Mouse (Mus musculus) lung, embryonic 15.5 days (tissue): Measurements from ENCODE around the gene Map3k13. TPM values are rescaled to one million over a fixed set of nuclear protein-coding genes. Genes with fewer than 3 reads are reported as not detected.
A peak's percentile ranks its signal among the peaks of the same experiment; 100 is the strongest.

Source experiments
- ATAC-seq: fragments of 200-750 bp; cut with Nextera tagmentation; 2 replicates; pipeline ENCODE4 v1.8.0; 2017; ENCODE audit warnings: moderate number of reproducible peaks, borderline replicate concordance; ENCODE audit not compliant: low FRiP score, low TSS enrichment; ENCODE audit errors: extremely low read depth
- H3K27ac ChIP-seq: fragments of 300-500 bp; sonication (generic); 2 replicates; pipeline ENCODE4 v1.5.1; 2015; ENCODE audit warnings: moderate library complexity, mild to moderate bottlenecking, inconsistent platforms
- H3K27me3 ChIP-seq: fragments of 300-500 bp; sonication (generic); 2 replicates; pipeline ENCODE4 v1.6.1; 2015; ENCODE audit warnings: inconsistent platforms
- H3K36me3 ChIP-seq: fragments of 300-500 bp; sonication (generic); 2 replicates; pipeline ENCODE4 v1.6.1; 2015; ENCODE audit warnings: inconsistent platforms
- H3K4me1 ChIP-seq: fragments of 300-500 bp; sonication (generic); 2 replicates; pipeline ENCODE4 v1.6.1; 2015; ENCODE audit warnings: inconsistent platforms
- H3K4me2 ChIP-seq: fragments of 300-500 bp; sonication (generic); 2 replicates; pipeline ENCODE4 v1.6.1; 2015; ENCODE audit warnings: inconsistent platforms, mild to moderate bottlenecking, moderate library complexity
- H3K4me3 ChIP-seq: fragments of 300-500 bp; sonication (generic); 2 replicates; pipeline ENCODE4 v1.5.1; 2015; ENCODE audit warnings: mild to moderate bottlenecking, inconsistent platforms
- H3K9ac ChIP-seq: fragments of 300-500 bp; sonication (generic); 2 replicates; pipeline ENCODE4 v1.6.1; 2015; ENCODE audit warnings: inconsistent platforms
- H3K9me3 ChIP-seq: fragments of 300-500 bp; sonication (generic); 2 replicates; pipeline ENCODE4 v1.6.1; 2016; ENCODE audit warnings: inconsistent platforms
- WGBS: fragments of 180-500 bp; shearing (Covaris S2); methylation state at CpG from one replicate; pipeline ENCODE4 v1.1.7; 2015; 5-methylcytosine and 5-hydroxymethylcytosine counted together
- polyA plus RNA-seq: library from polyadenylated mRNA; unstranded; fragments of >200 nt; fragmentation: Nextera tagmentation; extraction: Ambion mirVana; gene quantifications from 2 replicates; pipeline ENCODE4 v1.2.1, GENCODE M21; 2015

Map3k13 gene
- polyA plus RNA-seq, 1 experiment from 2014 or later: 0.56 TPM

- no peaks in the 10 kb centered on the region for H3K36me3 ChIP-seq
- WGBS: 77% methylated on average over 10 of the region's 10 CpGs
- H3K9ac ChIP-seq: no peak overlapping the region
- H3K4me3 ChIP-seq: no peak overlapping the region
- H3K4me1 ChIP-seq: no peaks in the 10 kb centered on the region
- no peak overlapping the region for H3K27ac ChIP-seq
- no peak overlapping the region for H3K4me2 ChIP-seq
- no peaks in the 10 kb centered on the region for H3K27me3 ChIP-seq
- no peaks in the 10 kb centered on the region for H3K9me3 ChIP-seq
- ATAC-seq: no peak
Observed at GRCm38 (mm10) chr16:21833970-21834369, 39.8 kb downstream of the Map3k13 start.

GRCm38 (mm10) chr16:21834866-21835583 is 40.9 kb downstream of the Map3k13 start:
- 80% methylated on average over 8 of the region's 8 CpGs for WGBS
- H3K4me1 ChIP-seq: no peaks in the 10 kb centered on the region
- no peak for ATAC-seq
- H3K9me3 ChIP-seq: no peaks in the 10 kb centered on the region
- no peaks in the 10 kb centered on the region for H3K27me3 ChIP-seq
- H3K4me2 ChIP-seq: no peak overlapping the region
- H3K4me3 ChIP-seq: no peak overlapping the region
- no peak overlapping the region for H3K27ac ChIP-seq
- no peaks in the 10 kb centered on the region for H3K36me3 ChIP-seq
- H3K9ac ChIP-seq: no peak overlapping the region

DNA sequence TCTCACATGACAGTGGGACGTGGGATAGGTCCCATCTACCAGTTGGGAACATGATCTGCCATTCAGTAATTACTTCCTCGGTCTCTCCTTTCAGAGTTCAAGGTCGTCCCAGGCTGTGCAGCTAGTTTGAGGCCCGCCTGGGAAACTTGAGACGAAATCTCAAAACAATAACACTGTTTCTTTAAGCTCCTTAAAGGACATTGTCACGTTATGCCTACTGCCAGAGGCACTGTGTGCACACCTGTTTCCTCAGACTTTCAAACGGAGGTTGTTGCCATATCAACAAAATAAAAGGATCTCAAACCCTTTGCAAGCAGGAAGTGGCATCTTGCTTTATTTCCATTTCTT is 41.4 kb downstream of the Map3k13 start:
- 36% methylated on average over 7 of the region's 7 CpGs for WGBS
- no peaks in the 10 kb centered on the region for H3K27me3 ChIP-seq
- no peak overlapping the region for H3K4me3 ChIP-seq
- H3K36me3 ChIP-seq: no peaks in the 10 kb centered on the region
- H3K9ac ChIP-seq: no peak overlapping the region
- no peak overlapping the region for H3K27ac ChIP-seq
- no peak for ATAC-seq
- H3K4me1 ChIP-seq: no peaks in the 10 kb centered on the region
- no peaks in the 10 kb centered on the region for H3K9me3 ChIP-seq
- H3K4me2 ChIP-seq: no peak overlapping the region

DNA sequence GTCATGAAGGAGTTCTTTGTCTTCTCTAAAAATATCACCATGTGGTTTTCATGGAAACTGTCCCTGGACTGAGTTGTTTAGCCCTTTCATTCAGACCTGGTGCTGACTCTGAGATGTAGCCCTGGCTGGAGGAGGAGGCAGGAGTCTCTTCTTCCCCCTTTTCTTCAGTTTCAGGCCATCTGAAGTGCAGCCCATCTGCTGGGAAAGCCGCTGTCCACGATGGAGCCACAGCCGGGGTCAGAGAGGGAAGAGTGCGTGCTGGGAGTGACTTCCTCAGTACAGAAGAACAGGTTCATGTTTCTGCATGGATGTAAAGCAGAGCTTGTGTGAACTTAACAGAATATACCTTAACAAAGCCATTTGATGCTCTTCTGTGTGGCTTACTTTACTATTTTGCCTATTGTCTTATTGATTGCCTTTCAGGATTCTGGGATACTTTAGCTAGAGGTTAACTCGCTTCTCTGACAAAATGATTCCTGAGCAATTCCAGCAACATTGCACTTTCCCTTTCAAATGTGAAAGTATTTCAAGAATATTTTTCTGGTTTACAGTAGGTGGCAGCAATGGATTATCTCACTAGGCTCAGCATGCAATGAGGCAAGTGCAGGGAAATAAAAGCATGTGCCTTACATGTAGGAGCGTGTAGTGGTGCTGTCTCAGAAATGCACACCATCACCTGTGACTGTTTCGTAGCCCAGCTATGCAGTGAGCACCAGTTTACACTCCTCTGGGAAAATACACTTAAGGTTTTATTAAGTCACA is 42.3 kb downstream of the Map3k13 start:
- no peak for ATAC-seq
- H3K9ac ChIP-seq: no peak overlapping the region
- H3K27me3 ChIP-seq: no peaks in the 10 kb centered on the region
- H3K9me3 ChIP-seq: no peaks in the 10 kb centered on the region
- no peak overlapping the region for H3K27ac ChIP-seq
- 45% methylated on average over 7 of the region's 7 CpGs for WGBS
- no peak overlapping the region for H3K4me2 ChIP-seq
- H3K36me3 ChIP-seq: no peaks in the 10 kb centered on the region
- H3K4me1 ChIP-seq: no peaks in the 10 kb centered on the region
- H3K4me3 ChIP-seq: no peak overlapping the region

GRCm38 (mm10) chr16:21837694-21838093 is 43.5 kb downstream of the Map3k13 start:
- no peaks in the 10 kb centered on the region for H3K36me3 ChIP-seq
- ATAC-seq: no peak
- no peak overlapping the region for H3K4me2 ChIP-seq
- WGBS: 83% methylated on average over 6 of the region's 6 CpGs
- H3K27me3 ChIP-seq: no peaks in the 10 kb centered on the region
- H3K9me3 ChIP-seq: no peaks in the 10 kb centered on the region
- no peak overlapping the region for H3K4me3 ChIP-seq
- no peak overlapping the region for H3K27ac ChIP-seq
- H3K4me1 ChIP-seq: no peaks in the 10 kb centered on the region
- no peak overlapping the region for H3K9ac ChIP-seq

GRCm38 (mm10) chr16:21845800-21846671 is 51.9 kb downstream of the Map3k13 start:
- 1% methylated on average over 16 of the region's 16 CpGs for WGBS
- peak overlapping the region; percentile 77 for H3K4me2 ChIP-seq

DNA sequence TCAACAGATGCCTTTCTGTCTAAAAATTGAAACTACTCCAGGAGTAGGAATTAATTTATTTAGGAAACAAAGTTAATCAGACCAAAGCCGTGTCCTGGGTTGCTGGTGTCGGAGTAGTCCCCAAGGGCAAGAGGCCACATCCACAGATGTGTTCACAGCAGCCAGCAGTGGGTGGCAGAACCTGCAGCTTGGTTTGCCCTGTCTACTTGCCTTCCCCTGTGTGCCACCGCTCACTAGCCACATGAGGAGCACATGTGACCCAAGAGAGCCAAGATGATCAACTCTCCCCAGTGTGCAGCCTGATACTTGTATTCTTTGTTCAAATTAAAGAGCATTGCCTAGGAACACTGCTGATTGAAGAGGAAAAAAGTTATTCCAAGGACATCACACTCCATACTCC is 54.3 kb downstream of the Map3k13 start:
- H3K4me1 ChIP-seq: no peaks in the 10 kb centered on the region

More at GRCm38 (mm10) chr16:21845800-21846671, 51.9 kb downstream of the Map3k13 start:
- Histone ChIP-seq H3K9ac (peak overlapping the region; percentile 31), H3K27me3 (no peaks in the 10 kb centered on the region), H3K4me1 (no peaks in the 10 kb centered on the region), H3K27ac (no peak overlapping the region; the same call in 1 of the 2 replicates), H3K4me3 (peak overlapping the region; percentile 43), H3K36me3 (no peaks in the 10 kb centered on the region), H3K9me3 (no peaks in the 10 kb centered on the region)
- ATAC-seq: peak; percentile 100

DNA sequence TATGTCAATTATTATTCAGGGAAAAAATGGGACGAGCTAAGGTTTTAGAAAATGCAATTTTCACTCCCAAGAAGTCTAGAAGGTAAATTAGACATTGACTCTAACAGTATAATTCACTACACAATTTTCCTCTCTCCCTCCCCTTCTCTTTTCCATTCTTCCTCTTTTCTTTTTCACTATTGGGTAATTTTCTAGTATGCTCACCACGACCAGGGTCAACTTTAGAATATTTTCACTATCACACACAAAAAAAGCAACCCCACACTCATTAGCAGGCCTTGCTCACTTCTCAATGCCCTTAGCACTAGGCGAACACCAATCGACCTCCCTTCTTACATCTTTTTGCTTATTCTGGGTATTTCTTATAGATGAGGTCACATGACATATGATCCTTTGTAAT is 54.7 kb downstream of the Map3k13 start:
- H3K4me3 ChIP-seq: no peak overlapping the region
- no peak for ATAC-seq
- H3K27me3 ChIP-seq: no peaks in the 10 kb centered on the region
- no peaks in the 10 kb centered on the region for H3K9me3 ChIP-seq
- 81% methylated on average over 4 of the region's 4 CpGs for WGBS
- H3K4me2 ChIP-seq: no peak overlapping the region
- no peaks in the 10 kb centered on the region for H3K4me1 ChIP-seq
- no peak overlapping the region for H3K27ac ChIP-seq
- H3K36me3 ChIP-seq: no peaks in the 10 kb centered on the region
- H3K9ac ChIP-seq: no peak overlapping the region

More for the DNA sequence above, 54.3 kb downstream of the Map3k13 start:
- Histone ChIP-seq H3K9me3 (no peaks in the 10 kb centered on the region), H3K36me3 (no peaks in the 10 kb centered on the region), H3K27me3 (no peaks in the 10 kb centered on the region), H3K4me3 (no peak overlapping the region), H3K27ac (no peak overlapping the region), H3K4me2 (no peak overlapping the region), H3K9ac (no peak overlapping the region)
- WGBS: 91% methylated on average over 3 of the region's 3 CpGs
- no peak for ATAC-seq

DNA sequence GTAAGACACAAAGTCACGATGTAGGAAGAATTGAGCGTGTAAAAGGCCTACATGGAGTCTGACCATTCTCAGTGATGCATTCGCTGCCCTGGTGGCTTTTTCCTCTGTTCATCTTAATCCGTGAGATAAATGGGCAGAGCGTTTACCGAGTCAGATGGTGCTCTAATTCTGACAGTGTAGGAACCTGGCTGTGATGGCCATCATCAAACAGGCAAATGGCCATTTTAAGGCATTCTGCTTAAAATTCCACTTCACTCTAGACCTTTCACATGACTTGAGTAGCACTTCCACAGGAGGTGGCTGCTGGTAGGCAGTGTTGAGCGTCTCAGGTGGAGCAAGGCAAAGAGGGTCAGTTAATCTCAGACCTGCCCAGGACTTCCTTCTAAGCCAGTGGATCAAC is 58.2 kb downstream of the Map3k13 start:
- no peak overlapping the region for H3K27ac ChIP-seq
- no peaks in the 10 kb centered on the region for H3K36me3 ChIP-seq
- 88% methylated on average over 7 of the region's 7 CpGs for WGBS
- no peak overlapping the region for H3K4me2 ChIP-seq
- no peak overlapping the region for H3K9ac ChIP-seq
- H3K4me1 ChIP-seq: no peaks in the 10 kb centered on the region
- H3K9me3 ChIP-seq: no peaks in the 10 kb centered on the region
- no peaks in the 10 kb centered on the region for H3K27me3 ChIP-seq
- no peak for ATAC-seq
- H3K4me3 ChIP-seq: no peak overlapping the region

- Histone ChIP-seq H3K4me2 (no peak overlapping the region), H3K27ac (no peak overlapping the region), H3K4me1 (no peaks in the 10 kb centered on the region), H3K9me3 (no peaks in the 10 kb centered on the region), H3K27me3 (no peaks in the 10 kb centered on the region), H3K4me3 (no peak overlapping the region), H3K36me3 (no peaks in the 10 kb centered on the region), H3K9ac (no peak overlapping the region)
- 68% methylated on average over 7 of the region's 7 CpGs for WGBS
- ATAC-seq: no peak
Observed at GRCm38 (mm10) chr16:21853446-21853941, 59.3 kb downstream of the Map3k13 start.

DNA sequence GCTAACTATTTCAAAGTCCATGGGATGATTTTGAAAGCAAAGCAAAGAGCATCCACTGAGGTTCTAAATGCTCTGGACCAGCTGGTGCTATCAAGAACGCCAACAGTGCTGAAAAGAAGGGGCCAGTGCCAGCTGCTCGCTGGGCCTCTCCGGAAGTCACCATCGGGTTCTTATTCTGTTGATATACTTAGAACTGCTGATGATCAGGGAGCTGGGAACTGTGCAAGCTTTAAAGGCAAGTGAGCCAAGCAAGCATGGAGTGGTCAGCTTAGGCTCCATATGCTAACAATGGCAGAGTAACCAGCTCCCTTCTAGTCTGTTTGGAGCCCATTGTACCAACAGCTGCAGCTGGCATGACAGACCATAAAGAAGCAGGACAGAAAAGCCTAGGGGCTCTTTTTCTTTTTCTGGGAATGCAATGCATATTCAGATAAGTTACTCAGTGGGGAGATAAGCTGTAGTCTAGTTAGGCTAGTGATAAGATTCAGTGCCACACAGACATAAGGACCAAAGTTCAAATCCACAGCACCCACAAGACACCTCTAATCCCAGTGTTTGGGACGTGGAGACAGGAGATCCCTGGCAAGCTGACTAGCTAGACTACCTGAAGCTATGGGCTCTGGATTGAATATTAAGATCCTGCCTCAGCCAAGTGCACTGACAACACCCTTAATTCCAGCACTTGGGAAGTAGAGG is 60.6 kb downstream of the Map3k13 start:
- H3K4me3 ChIP-seq: no peak overlapping the region
- H3K27me3 ChIP-seq: no peaks in the 10 kb centered on the region
- WGBS: 78% methylated on average over 5 of the region's 5 CpGs
- no peak overlapping the region for H3K4me2 ChIP-seq
- H3K9ac ChIP-seq: no peak overlapping the region
- no peaks in the 10 kb centered on the region for H3K36me3 ChIP-seq
- H3K9me3 ChIP-seq: no peaks in the 10 kb centered on the region
- ATAC-seq: no peak
- no peaks in the 10 kb centered on the region for H3K4me1 ChIP-seq
- H3K27ac ChIP-seq: no peak overlapping the region
